Mouse (Mus musculus) thymus, postnatal 25 days (tissue): ENCODE data around the gene Enc1.

Source experiments
- DNase-seq: peaks from one replicate; pipeline ENCODE4 v3.0.0; 2022

The Enc1 gene

DNA sequence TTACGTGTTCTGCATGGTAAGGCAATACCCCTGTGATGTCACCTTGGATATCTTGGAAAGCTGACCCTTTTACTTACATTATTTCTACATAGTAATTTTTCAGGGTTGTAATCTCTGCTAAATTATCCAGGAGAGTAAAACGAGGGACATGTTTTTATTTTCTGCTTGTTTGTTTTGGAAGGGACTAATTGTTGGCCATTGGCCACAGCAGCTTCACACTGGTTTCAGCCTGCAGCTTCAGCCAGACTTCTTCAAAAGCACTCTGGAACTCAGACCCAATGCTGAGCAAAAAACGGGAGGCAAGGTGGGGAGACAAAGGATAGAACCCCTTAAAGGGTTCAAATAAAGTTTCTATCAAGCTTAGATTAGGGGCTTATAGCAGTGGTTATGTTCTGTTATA is 10.8 kb upstream of the Enc1 start:
- no peak for DNase-seq

- DNase-seq: no peak
Observed at GRCm38 (mm10) chr13:97233092-97233491, 7.8 kb upstream of the Enc1 start.

- DNase-seq: peak; percentile 87
Observed at GRCm38 (mm10) chr13:97234785-97235417, 6.0 kb upstream of the Enc1 start.

GRCm38 (mm10) chr13:97235911-97236310 is 5.0 kb upstream of the Enc1 start:
- DNase-seq: no peak

DNA sequence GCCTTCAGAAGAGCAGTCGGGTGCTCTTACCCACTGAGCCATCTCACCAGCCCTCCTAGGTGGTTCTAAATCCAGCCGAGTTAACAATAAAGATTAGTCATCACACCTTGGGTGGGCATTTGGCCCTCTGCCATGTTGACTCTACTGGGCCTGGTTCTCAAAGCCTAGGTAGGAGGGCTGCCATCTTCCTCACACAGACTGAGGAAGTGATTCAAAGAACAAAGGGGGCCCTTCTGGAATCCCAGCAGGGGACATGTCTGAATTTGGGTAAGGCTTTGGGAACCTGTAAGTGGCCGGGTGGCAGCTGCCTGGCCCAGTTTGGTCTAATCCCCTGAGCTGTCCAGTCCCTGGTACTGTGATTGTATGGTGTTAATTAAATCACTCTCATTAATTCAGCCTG is 3.2 kb upstream of the Enc1 start:
- no peak for DNase-seq

DNA sequence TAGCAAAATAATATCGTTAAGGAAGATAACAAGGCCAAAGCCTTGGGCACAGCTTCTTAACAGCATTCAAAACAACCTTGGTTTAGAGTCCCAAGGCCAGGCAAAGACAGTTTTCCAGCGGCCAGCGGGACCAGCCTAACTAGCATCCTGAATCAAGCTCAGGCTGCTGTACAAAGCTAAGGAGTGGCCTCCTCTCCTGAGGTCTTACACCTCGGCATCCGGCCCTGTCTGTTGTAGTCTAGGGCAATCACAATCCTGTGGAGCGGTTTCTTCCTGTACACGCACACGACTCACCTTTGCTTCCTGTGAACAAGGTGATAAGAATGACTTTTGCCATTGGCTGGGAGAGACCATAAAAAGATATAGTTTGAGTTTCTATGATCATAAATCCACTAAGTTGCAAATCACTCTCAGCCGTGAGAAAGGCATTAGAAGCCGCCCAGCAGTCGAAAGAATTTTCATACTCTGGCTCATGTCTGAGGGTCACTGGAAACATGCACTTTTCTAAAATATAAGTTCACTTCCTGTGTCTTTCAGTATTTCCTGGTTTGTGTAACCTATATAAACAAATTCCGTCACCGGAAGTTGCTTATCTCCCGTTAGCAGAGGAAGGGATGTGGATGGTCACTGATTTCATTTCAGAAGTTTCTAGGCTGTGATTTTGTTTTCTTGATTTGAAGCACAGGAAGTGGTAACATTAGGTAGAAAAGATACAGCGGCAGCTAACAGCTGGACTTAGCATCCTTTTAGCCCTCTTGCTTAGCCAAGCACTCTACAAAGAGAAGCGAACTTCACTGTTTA is 2.5 kb upstream of the Enc1 start:
- no peak for DNase-seq

DNA sequence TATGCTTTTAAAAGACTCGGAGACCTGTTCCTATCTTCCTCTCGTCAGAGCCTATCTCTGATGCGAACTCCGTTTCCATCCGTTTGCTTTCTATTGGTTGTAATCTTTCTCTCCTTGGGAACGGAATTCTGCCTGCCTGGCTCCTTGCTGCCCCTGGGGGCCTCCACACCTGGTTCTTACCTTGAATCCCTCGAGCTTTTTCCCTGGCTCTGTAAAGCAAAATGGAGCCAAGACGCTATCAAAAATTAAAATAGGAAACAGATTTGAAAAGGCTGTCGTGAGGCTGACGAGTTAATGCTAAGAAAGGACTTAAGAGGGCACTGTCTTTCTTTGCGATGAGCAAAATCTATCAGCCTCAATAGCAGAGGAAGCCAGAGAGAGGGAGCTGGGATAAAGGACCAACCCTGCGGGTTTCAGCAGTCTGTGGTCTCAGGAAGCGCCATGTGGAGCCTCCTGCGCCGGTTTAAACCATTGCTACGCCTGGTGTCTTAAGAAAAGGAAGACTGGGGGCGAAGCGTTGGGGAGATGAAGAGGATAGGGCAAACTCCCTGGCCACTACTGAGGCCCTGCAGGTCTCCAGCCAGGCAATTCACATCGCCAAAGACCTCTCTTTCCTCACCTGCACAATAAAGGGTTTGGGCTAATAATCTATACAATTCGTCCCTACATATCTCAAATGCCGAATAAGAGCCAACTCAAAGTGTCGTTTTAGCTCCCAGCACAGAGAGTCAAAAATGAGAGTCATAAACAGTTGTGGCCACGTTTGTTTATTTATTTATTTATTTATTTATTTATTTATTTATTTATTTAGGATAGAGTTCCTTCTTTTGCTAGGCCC is 1.3 kb upstream of the Enc1 start:
- peak; percentile 34 for DNase-seq

DNA sequence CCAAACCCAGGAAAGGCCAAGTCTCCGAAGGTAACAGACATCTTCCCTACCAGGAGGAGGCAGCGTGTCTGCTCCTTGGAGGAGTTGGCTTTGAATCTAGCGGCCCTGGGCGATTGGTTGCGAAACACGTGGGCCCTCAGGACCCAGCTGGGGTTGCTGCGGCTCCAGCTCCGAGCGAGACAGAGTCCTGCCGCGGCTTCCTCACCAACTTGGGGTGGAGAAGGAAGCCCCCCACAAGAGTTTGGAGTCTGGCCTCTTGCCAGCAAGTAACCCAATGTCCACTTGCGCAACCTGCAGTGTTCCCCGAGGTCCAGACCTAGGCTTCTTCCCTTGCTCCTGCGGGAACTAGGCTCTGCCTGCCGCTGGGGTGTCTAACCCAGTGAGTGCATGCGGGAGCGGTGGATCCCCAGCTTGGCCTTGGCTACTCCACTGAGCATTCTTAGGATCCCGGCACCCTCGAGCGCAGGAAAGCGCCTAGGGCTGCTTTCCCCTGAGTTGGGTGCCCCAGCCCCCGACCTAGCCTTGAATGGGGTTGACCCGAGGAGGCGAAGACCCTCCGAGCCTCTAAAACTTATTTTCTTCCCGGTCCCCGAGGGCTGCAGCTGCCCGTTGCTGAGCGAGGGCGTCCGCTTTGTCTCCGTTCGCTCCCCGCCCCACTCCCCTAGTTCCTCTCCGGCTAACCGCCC is 483 bp upstream of the Enc1 start:
- DNase-seq: peak; percentile 63

DNA sequence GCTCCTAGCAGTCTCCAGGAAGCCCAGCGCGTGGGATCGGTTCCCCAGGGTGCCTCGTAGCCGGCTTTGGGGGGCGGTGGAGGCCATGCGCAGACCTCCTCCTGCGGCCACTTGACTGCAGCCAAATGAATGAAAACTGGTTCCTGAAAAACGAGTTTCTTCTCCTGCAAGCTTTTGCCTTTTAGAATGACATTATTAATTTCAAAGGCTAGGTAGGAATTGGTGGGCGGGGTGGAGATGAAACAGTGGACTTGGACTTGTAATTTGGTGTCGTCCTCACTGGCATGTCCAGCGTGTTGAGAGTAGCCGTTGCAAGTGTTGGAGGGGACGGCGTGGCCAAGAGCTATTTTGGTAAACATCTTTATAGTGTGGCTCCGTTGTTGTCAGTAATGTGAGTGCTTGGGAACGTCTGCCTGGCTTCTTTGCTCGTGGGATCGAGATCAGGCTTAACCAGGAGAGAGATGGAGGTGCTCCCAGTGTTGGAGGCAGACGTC is 929 bp downstream of the Enc1 start:
- peak; percentile 26 for DNase-seq

- DNase-seq: peak; percentile 23
Observed at GRCm38 (mm10) chr13:97242716-97243115, 1.8 kb downstream of the Enc1 start.

DNA sequence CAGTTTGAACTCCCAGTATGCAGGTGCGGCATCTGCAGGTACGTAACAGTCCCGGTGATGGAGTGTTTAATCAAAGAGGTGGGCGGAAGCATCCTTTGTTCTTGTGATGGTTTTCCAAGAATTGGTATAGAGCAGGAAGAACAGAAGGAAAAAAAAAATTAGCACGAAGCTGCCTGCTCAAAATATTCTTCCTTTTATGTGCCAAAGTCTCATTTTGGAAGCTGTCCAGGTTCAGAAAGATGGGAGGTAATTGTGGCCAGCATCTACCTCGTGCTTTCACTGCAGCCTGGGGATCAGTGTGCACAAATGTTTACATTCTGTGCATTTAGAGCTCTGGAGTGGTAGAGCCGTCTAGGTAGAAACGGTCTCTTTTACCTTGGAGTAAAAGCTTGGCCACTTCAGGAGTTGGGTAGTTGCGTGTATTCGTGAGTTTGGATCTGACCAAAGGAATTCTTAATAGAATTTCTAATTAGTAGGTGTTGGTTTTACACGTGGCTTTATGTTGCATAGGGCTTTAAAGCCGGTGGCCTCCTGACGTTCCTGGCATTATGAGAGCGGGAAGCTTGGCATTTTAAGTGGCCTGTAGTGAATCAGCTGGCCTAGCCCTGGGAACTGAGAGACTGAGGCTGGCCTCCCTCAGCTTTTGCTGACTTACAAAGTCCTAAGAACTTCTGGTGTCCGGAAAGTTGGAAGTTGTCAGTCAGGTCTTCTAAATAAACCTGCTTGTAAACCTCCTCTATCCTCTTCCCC is 3.2 kb downstream of the Enc1 start:
- no peak for DNase-seq

DNA sequence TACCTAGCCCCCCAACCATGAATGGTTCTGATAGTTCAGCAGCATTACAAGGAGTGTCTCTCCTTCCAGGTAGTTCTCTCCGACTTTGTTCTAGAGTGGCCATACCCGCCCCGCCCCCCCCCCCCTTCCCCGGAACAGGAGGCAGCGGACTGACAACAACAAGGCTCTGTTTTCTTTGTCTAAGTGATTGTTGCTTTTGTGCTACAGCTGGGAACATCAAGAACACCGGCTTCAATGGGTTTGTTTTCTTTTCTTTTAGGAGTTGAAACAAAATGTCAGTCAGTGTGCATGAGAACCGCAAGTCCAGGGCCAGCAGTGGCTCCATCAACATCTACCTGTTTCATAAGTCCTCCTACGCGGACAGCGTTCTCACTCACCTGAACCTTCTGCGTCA is 3.8 kb downstream of the Enc1 start:
- DNase-seq: no peak

DNA sequence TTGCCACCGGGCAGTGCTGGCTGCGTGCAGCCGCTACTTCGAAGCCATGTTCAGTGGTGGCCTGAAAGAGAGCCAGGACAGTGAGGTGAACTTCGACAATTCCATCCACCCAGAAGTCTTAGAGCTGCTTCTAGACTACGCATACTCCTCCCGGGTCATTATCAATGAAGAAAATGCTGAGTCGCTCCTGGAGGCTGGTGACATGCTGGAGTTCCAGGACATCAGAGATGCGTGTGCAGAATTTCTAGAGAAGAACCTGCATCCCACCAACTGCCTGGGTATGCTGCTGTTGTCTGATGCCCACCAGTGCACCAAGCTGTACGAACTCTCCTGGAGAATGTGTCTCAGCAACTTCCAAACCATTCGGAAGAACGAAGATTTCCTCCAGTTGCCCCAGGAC is 4.3 kb downstream of the Enc1 start:
- DNase-seq: no peak

GRCm38 (mm10) chr13:97246217-97246616 is 5.3 kb downstream of the Enc1 start:
- DNase-seq: no peak

GRCm38 (mm10) chr13:97247754-97248153 is 6.8 kb downstream of the Enc1 start:
- DNase-seq: no peak

DNA sequence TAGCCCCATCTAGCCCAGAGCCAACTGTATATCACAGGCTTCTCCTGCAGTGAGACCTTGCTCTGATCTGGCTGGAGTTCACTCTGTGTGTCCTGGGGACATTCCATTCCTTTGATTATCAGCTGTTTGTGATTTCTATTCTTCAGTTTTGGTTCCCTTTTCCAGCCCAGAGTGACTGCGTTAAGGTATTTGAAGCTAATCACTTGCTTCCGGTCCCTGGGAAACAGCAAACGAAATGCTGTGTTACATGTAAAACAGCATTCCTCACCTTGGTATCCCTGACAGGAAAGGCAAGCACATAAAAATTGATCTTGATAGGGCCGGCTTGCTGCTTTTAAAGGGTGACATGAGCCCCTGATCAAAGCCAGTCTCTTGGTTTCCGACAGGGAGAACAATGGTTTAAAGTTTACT is 8.2 kb downstream of the Enc1 start:
- DNase-seq: no peak

- no peak for DNase-seq
Observed at GRCm38 (mm10) chr13:97249507-97250078, 8.7 kb downstream of the Enc1 start.

- no peak for DNase-seq
Observed at GRCm38 (mm10) chr13:97250148-97250547, 9.2 kb downstream of the Enc1 start.

DNA sequence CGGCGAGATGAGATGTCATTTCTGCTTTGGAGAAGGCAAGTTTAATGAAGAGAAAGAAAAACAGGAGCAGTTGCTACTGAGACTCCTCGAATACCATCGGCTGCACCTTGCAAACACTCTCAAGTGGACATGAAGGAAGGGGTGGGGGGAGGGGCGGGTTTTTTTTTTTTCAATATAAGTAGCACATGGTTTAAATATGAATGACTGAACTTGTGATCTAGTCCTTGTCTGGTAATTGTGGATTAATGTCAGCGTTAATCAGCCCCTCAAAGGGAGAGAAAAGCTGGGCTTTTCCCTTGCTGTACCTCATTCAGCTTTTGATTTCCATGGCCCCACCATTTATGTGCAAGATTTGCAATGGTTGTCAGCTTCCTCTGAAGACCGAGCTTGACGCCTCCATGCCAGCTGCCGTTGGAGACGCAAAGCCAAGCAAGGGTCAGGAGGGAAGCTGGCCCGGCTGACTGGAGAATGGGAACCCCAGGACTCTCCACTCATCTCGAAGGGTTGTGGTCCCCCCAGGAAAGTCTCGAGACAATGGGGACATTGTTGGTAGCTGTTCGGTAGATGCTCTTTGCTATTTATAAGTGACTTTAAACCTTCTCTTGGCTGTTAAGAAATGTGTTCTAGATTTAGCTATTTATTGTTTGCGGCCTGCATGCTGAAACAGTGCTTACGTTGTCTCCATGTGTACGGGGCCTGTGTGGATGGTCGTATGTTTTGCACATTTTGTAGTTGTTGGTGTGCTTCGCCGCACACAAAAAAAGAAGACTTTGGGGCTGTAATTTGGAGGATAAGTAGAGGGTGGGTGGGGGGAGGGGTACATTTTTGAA is 9.9 kb downstream of the Enc1 start:
- no peak for DNase-seq

GRCm38 (mm10) chr13:97251736-97252135 is 10.8 kb downstream of the Enc1 start:
- no peak for DNase-seq

DNA sequence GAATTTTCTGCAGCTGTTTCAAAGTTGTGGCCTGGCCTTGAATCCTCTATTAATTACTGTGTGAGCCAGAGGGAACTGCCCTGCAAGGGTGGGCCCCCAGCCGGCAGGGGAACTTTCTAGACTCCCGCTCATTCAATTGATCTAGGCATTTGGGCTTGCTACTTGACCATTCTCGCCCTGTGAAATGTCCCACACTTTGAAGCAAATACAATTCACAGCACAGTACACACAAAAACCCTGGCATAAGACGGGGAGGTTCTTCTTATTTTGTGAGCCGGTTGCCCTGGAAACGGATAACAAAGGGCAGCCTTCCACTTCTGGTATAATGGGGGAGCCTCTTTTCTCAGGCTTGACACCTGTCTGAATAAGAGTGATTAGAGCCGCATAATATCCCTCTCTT is 11.6 kb downstream of the Enc1 start:
- no peak for DNase-seq
